Mouse (Mus musculus): ENCODE measurements around the gene Ttc6.

DNA sequence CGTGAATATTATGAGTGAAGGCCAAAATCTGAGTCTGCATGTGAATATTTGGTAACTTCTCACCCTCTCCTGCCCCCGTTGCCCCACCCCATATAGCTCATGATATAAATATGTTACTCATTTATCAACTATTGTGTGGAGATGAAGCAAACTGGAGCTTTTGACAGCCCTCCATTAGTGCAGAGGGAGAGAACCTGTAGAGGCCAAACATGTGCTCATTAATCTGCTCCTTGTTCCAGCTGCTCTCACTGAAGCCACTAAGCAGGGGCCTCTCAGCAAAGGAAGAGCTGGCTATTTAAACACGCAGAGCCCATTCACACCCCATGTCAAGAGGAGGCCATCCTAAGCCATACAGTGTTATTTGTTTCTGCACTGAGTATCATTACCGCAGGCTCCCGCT, 218.0 kb downstream of the Ttc6 start:
- TF ChIP-seq CHD2 (IDR thresholded peaks at IDR 0.05; ENCODE audit: low read depth, low read length) (no peak), HCFC1 (IDR thresholded peaks at IDR 0.05; ENCODE audit: borderline replicate concordance, insufficient read depth, low read length) (no peak), ZNF384 (IDR thresholded peaks at IDR 0.05; ENCODE audit: low read depth, low read length) (no peak)
